Mouse (Mus musculus) megakaryocyte, embryonic 14.5 days (primary cell): ENCODE data around the gene Nat8f4.

Experiments
- FLI1 ChIP-seq: IDR thresholded peaks from 2 replicates; pipeline ENCODE4 v1.6.1; 2012; ENCODE audit warnings: low read length, inconsistent platforms, mixed read lengths
- GATA1 ChIP-seq: IDR thresholded peaks from 3 replicates; pipeline ENCODE4 v1.6.1; 2012; ENCODE audit warnings: mixed read lengths, low read length, inconsistent platforms, borderline replicate concordance

GRCm38 (mm10) chr6:85902303-85902702, 2.4 kb downstream of the Nat8f4 start:
- TF ChIP-seq GATA1 = no peak
- no peak for TF ChIP-seq FLI1
